8 mouse cellular contexts compared by ENCODE assay signal in the genomic region with DNA sequence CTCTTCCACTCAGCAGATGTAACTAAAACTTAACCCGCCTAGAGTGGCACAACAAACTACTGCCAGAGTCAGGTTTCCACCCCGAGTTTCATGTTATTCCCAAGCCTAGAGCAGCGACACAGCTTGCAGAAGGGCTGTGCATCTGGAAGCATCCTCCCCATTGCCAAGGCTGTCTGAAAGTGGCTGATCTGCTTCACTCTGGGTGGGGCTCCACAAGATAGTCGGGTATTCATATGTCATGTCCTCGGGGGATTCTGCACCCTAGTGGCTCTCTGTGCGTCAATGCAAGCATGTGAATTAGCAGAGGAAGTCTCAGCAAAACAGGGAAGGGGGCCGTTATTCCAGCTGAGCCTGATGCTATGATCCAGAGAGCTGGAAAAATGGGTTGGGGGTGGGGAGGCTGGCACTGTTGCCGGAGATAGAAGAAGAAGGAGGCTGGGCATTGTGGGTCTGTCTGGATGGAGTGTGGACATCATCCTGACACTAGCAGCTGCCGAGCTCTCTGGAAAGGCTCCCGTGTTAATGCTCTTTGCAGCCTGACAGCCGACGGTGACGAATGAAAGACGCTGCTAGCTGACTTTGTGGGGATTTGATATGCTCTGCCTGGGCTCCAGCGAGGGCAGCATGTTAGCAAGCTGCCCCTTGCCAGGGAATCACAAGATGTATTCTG.
DNase-seq lines count a peak whose midpoint lies in the region; ATAC-seq and TF ChIP-seq lines count a peak whose summit lies in the region.

No protein-coding gene starts in this region.

- peak overlapping the region; percentile 3; the same call in 1 of the 2 replicates for H3K4me2 ChIP-seq in lung, embryonic 16.5 days (ENCODE audit: low read depth, low read length)
- peak overlapping the region; percentile 37 for H3K4me2 ChIP-seq in heart, embryonic 11.5 days

- no peaks in the 10 kb centered on the region for H3K36me3 ChIP-seq in lung, embryonic 16.5 days (ENCODE audit: control insufficient read depth, insufficient read depth, low read length)
- no peaks in the 10 kb centered on the region for H3K36me3 ChIP-seq in heart, embryonic 11.5 days (ENCODE audit: control insufficient read depth, insufficient read depth, low read length)

- H3K9me3 ChIP-seq in lung, embryonic 16.5 days (ENCODE audit: control insufficient read depth, low read length) = no peaks in the 10 kb centered on the region
- H3K9me3 ChIP-seq in heart, embryonic 11.5 days (replicated peaks; ENCODE audit: control insufficient read depth, low read length) = no peaks in the 10 kb centered on the region

- DNase-seq in lung, postnatal 36 days = no peak
- DNase-seq in left cerebral cortex, adult 2 months (ENCODE audit: extremely low spot score in 1 of 2, low spot score in 2 of 2) = peak in 1 of 2 experiments; percentile 16
- peak; percentile 56 for DNase-seq in retina, embryonic 14.5 days (ENCODE audit: low spot score)
- no peak for DNase-seq in thymus, postnatal 4 days
- DNase-seq in gastrocnemius, postnatal 25 days = no peak

- H3K4me1 ChIP-seq in lung, embryonic 16.5 days (replicated peaks; ENCODE audit: control insufficient read depth, insufficient read depth, low read length) = no peaks in the 10 kb centered on the region; the same call in 1 of the 2 replicates
- H3K4me1 ChIP-seq in heart, embryonic 11.5 days (ENCODE audit: control insufficient read depth, insufficient read depth, low read length) = peaks cover 3% of the 10 kb centered on the region; the same call in 1 of the 2 replicates

- no peak overlapping the region for H3K27ac ChIP-seq in lung, embryonic 16.5 days (ENCODE audit: low read length)
- H3K27ac ChIP-seq in heart, embryonic 11.5 days (ENCODE audit: low read depth, low read length) = no peak overlapping the region
- H3K27ac ChIP-seq in left cerebral cortex, adult 2 months = no peak overlapping the region

- no peaks in the 10 kb centered on the region for H3K27me3 ChIP-seq in lung, embryonic 16.5 days (ENCODE audit: control insufficient read depth, insufficient read depth, low read depth, low read length)
- 0 out of 2 replicates have a peak, but pooled peaks cover 3% of the 10 kb centered on the region for H3K27me3 ChIP-seq in heart, embryonic 11.5 days (ENCODE audit: control insufficient read depth, insufficient read depth, low read length)

- intact Hi-C loops in left cerebral cortex, adult 2 months (cut with DNase I) = loop anchor here (5.0 kb wide), 3 partner anchors 94 to 529 kb away; no protein-coding TSS in a partner anchor

- H3K9ac ChIP-seq in lung, embryonic 16.5 days (ENCODE audit: low read length) = no peak overlapping the region
- H3K9ac ChIP-seq in heart, embryonic 11.5 days (ENCODE audit: low read depth, low read length) = no peak overlapping the region

- TF ChIP-seq CTCF in left cerebral cortex, adult 2 months (IDR thresholded peaks at IDR 0.05) = peak; percentile 18

- no peak for ATAC-seq in lung, embryonic 16.5 days (ENCODE audit: low read depth)
- no peak for ATAC-seq in heart, embryonic 11.5 days (replicated peaks; ENCODE audit: insufficient number of reproducible peaks, low FRiP score, low TSS enrichment)
- ATAC-seq in inflammation-experienced regulatory T-cells, adult 6 months = no peak

- H3K4me3 ChIP-seq in lung, embryonic 16.5 days (ENCODE audit: low read length) = no peak overlapping the region
- H3K4me3 ChIP-seq in heart, embryonic 11.5 days (ENCODE audit: low read depth, low read length) = no peak overlapping the region
- H3K4me3 ChIP-seq in left cerebral cortex, adult 2 months = peak overlapping the region; percentile 16; the same call in 1 of the 2 replicates

- WGBS in lung, embryonic 16.5 days = 25% methylated on average over 15 of the region's 15 CpGs
- 28% methylated on average over 15 of the region's 15 CpGs for WGBS in heart, embryonic 11.5 days (ENCODE audit: insufficient replicate concordance)
